Mouse (Mus musculus) E14TG2a.4 (cell line): ENCODE results near the gene Urb1.

Experiments
- CTCF ChIP-seq: conservative IDR thresholded peaks from 2 replicates; pipeline ENCODE4 v1.5.1; 2014; ENCODE audit warnings: low read length
- NANOG ChIP-seq: IDR thresholded peaks from 2 replicates; pipeline ENCODE4 v1.6.1; 2014; ENCODE audit warnings: borderline replicate concordance, low read length, mixed read lengths
- POU5F1 ChIP-seq: IDR thresholded peaks from 2 replicates; pipeline ENCODE4 v1.6.1; 2014; ENCODE audit warnings: low read length, borderline replicate concordance

GRCm38 (mm10) chr16:90820326-90820725, 10.1 kb upstream of the Urb1 start:
- no peak for TF ChIP-seq CTCF
- TF ChIP-seq POU5F1, result no peak
- TF ChIP-seq NANOG, result no peak
